Mouse (Mus musculus) layer of hippocampus, adult 9-10 months (tissue): Measurements from ENCODE around the gene Reep3.

Source experiments
- DNase-seq: peaks from one replicate; pipeline ENCODE4 v3.0.0; 2022; ENCODE audit warnings: low spot score

Gene Reep3

DNA sequence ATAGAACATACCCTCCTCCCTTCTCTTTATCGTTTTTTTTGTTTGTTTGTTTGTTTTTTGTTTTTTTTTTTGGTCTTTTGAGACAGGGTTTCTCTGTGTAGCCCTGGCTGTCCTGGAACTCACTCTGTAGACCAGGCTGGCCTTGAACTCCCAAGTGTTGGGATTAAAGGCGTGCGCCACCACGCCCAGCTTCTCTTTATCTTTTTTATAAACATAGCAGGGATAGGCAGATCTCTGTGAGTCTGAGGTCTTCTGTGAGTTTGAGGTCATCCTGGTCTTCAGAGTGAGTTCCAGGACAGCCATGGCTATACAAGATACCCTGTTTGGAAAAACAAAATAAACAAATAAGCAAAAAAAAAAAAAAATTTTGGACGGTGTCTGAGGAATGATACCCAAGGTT, 127.7 kb downstream of the Reep3 start:
- no peak for DNase-seq

DNA sequence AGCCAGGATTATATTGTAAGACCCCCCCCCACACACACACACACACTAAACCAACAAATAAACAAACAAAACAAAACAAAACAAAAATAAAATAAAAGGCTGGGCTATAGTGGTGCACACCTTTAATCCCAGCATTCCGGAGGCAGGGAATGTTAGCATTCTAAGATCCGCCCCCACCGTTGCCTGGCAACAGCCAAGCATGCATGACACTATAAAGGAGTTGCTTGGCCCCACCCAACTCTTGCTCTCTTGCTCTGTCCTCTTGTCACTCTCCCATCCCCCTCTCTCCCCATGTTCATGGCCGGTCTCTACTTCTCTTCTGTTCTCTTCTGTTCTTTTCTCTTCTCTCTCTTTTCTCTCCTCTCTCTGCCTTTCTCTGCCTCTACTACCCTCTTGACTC, 128.2 kb downstream of the Reep3 start:
- DNase-seq = no peak

DNA sequence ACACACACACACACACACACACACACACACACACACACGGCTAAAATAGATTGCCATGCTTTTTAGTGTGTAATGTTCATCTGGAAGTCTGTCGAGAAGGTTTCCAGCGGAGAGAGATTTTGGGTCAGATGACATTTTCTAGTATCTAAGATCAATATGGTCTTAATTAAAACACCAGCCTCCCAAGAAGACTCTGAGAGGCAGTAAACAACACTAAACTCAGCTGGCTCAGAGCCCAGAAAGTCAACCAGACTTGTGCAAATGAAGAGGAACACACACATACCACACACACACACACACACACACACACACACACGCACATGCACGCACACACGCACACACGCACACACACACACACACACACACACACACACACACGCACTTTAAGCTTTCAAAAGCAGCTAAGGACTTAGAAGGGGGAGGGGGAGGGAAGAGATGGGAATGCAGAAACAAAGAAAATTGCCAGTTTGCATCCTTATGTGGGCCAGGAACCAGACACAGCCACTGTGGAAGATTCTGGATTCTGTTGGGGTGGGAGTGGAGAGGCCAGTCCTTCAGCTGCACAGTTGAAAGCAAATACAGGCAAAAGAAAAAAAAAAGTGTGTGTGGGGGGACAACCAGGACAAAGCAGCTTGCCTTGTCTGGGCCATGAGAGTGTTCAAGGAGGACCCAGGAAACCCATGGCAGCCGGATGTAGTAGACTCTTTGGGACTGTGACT, 130.2 kb downstream of the Reep3 start:
- DNase-seq = no peak

DNA sequence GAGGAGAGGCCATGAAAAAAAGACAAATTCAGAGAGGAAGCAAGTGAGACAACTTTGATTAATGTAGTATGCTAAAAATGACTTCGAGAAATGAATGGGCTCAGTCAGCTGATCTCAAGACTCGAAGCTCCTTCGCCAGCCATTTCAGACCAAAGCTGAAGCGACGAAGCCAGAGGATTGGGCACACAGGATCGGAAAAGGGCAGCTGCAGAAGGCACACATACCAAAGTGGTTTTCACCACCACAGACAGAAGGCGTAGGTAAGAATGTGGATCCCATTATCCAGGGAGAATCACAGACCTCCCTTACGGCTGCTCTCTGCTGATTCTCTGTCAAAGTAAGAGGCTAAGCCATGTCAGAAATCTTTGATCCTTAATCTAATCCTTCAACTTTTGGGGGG, 136.6 kb downstream of the Reep3 start:
- no peak for DNase-seq
